Mouse (Mus musculus) heart, postnatal 0 days (tissue): ENCODE measurements around the gene 1700012B07Rik. TPM values are rescaled to one million over a fixed set of nuclear protein-coding genes. Genes with fewer than 3 reads are reported as not detected.

ENCODE experiments used
- ATAC-seq: fragments of 200-750 bp; cut with Nextera tagmentation; 2 replicates; pipeline ENCODE4 v1.8.0; 2017; ENCODE audit warnings: low read depth, moderate number of reproducible peaks, moderate library complexity; ENCODE audit not compliant: insufficient read depth
- DNase-seq: peaks from one replicate; pipeline ENCODE4 v3.0.0-alpha.2; 2016; ENCODE audit warnings: low spot score
- H3K27ac ChIP-seq: fragments of 300-500 bp; sonication (generic); 2 replicates; pipeline ENCODE4 v1.5.1; 2014; ENCODE audit warnings: low read depth, mild to moderate bottlenecking
- H3K27me3 ChIP-seq: fragments of 300-500 bp; sonication (generic); 2 replicates; pipeline ENCODE4 v1.6.1; 2014; ENCODE audit warnings: low read length, mixed read lengths; ENCODE audit not compliant: control insufficient read depth, insufficient read depth
- H3K36me3 ChIP-seq: fragments of 300-500 bp; sonication (generic); replicated peaks from 2 replicates; pipeline ENCODE4 v1.6.1; 2014; ENCODE audit warnings: low read length, mixed read lengths; ENCODE audit not compliant: control insufficient read depth, insufficient read depth
- H3K4me1 ChIP-seq: fragments of 300-500 bp; sonication (generic); 2 replicates; pipeline ENCODE4 v1.6.1; 2014; ENCODE audit warnings: antibody characterized with exemption; ENCODE audit not compliant: control insufficient read depth, insufficient read depth
- H3K4me2 ChIP-seq: fragments of 300-500 bp; sonication (generic); 2 replicates; pipeline ENCODE4 v1.6.1; 2014; ENCODE audit warnings: low read depth, mild to moderate bottlenecking, low read length, moderate library complexity
- H3K4me3 ChIP-seq: fragments of 300-500 bp; sonication (generic); 2 replicates; pipeline ENCODE4 v1.5.1; 2014; ENCODE audit warnings: low read depth, low read length
- H3K9ac ChIP-seq: fragments of 300-500 bp; sonication (generic); replicated peaks from 2 replicates; pipeline ENCODE4 v1.6.1; 2014; ENCODE audit warnings: low read depth, low read length, mixed read lengths
- H3K9me3 ChIP-seq: fragments of 300-500 bp; sonication (generic); replicated peaks from 2 replicates; pipeline ENCODE4 v1.6.1; 2016; ENCODE audit warnings: low read length; ENCODE audit not compliant: control insufficient read depth
- CTCF ChIP-seq: IDR thresholded peaks from 2 replicates; pipeline ENCODE4 v1.5.1; 2016; ENCODE audit warnings: antibody characterized with exemption, control low read depth, low read depth
- EP300 ChIP-seq: IDR thresholded peaks from 2 replicates; pipeline ENCODE4 v1.6.1; 2016; ENCODE audit warnings: antibody characterized with exemption, low read depth
- WGBS: fragments of 180-500 bp; shearing (Covaris S2); extraction: QIAGEN DNeasy Blood & Tissue Kit; methylation state at CpG from one replicate; pipeline ENCODE4 v1.1.7; 2014; 5-methylcytosine and 5-hydroxymethylcytosine counted together
- polyA plus RNA-seq: library from polyadenylated mRNA; unstranded; fragments of >200 nt; fragmentation: Nextera tagmentation; extraction: Ambion mirVana; gene quantifications from 2 replicates; pipeline ENCODE4 v1.2.1, GENCODE M21; 2015
- total RNA-seq: library from RNA; depleted of rRNA; stranded (reverse); fragments of >200 nt; gene quantifications from 2 replicates; pipeline ENCODE4 v1.2.3, GENCODE M21; 2014; ENCODE audit warnings: low replicate concordance

The 1700012B07Rik gene
- total and polyA plus RNA-seq, 2 experiments from 2014 or later = not detected

GRCm38 (mm10) chr11:109771381-109771780 lies 56.5 kb downstream of the 1700012B07Rik start:
- DNase-seq (no peak), ATAC-seq (no peak)
- no peaks in the 10 kb centered on the region for H3K4me1 ChIP-seq
- no peaks in the 10 kb centered on the region for H3K27me3 ChIP-seq
- no peaks in the 10 kb centered on the region for H3K36me3 ChIP-seq
- no peak overlapping the region for H3K9ac ChIP-seq
- no peaks in the 10 kb centered on the region for H3K9me3 ChIP-seq
- no peak overlapping the region for H3K4me2 ChIP-seq
- WGBS = 78% methylated on average over 1 of the region's 1 CpGs
- TF ChIP-seq EP300 (no peak), CTCF (no peak)
- no peak overlapping the region for H3K4me3 ChIP-seq
- no peak overlapping the region for H3K27ac ChIP-seq

DNA sequence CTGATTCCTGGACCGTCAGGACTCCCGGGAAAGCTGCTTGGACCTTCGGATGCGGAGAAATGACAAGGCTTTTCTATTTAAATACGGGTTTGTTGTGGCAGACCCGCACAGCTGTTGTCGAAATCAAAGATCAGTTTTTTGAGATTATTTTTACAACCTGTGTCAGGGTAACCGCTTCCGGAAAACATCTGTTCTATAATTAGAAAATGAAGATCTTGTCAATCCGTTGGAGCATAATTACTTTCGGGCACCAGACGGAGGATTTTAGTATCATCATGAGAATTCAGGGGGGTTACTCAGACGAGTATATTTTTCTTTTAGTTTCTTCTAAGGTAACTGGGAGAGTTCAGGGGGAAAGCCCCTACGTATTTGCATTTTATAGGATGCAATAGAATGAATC lies 57.7 kb downstream of the 1700012B07Rik start:
- H3K9ac ChIP-seq = no peak overlapping the region
- no peak for DNase-seq
- no peaks in the 10 kb centered on the region for H3K4me1 ChIP-seq
- ATAC-seq = no peak
- no peaks in the 10 kb centered on the region for H3K27me3 ChIP-seq
- no peak overlapping the region for H3K4me2 ChIP-seq
- H3K4me3 ChIP-seq = no peak overlapping the region
- H3K9me3 ChIP-seq = no peaks in the 10 kb centered on the region
- no peak overlapping the region for H3K27ac ChIP-seq
- TF ChIP-seq CTCF (no peak), EP300 (no peak)
- whole genome bisulfite sequencing = 75% methylated on average over 14 of the region's 14 CpGs
- H3K36me3 ChIP-seq = no peaks in the 10 kb centered on the region

DNA sequence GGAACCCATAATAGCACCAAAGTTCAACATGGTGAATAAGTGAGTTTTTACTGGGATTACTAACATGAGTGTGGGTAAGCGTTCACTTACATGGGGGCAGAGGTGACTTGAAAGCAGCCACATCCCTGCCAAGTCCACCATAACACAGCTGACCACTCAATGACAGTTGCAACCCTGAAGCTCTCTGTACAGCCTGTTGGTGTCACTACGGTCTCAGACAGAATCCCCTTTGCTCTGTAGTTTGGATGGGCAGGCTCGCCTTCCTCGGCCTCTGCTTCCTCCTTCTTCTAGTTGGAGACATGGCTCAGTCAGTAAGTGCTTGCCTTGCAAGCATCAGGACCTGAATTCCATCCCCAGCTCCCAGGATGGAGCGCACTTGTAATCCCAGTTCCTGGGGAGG lies 58.8 kb downstream of the 1700012B07Rik start:
- no peak for ATAC-seq

GRCm38 (mm10) chr11:109760063-109760462 lies 67.8 kb downstream of the 1700012B07Rik start:
- Histone ChIP-seq H3K27me3 (no peaks in the 10 kb centered on the region), H3K36me3 (no peaks in the 10 kb centered on the region), H3K9me3 (no peaks in the 10 kb centered on the region), H3K4me1 (no peaks in the 10 kb centered on the region), H3K27ac (no peak overlapping the region), H3K9ac (no peak overlapping the region), H3K4me2 (no peak overlapping the region), H3K4me3 (no peak overlapping the region)
- ATAC-seq (no peak), DNase-seq (no peak)
- WGBS = 71% methylated on average over 7 of the region's 7 CpGs
- no peak for TF ChIP-seq EP300
- no peak for TF ChIP-seq CTCF

More for the DNA sequence above, 58.8 kb downstream of the 1700012B07Rik start:
- Histone ChIP-seq H3K4me1 (no peaks in the 10 kb centered on the region), H3K27me3 (no peaks in the 10 kb centered on the region), H3K9ac (no peak overlapping the region), H3K4me3 (no peak overlapping the region), H3K36me3 (no peaks in the 10 kb centered on the region), H3K27ac (no peak overlapping the region), H3K9me3 (no peaks in the 10 kb centered on the region), H3K4me2 (no peak overlapping the region)
- 62% methylated on average over 5 of the region's 5 CpGs for WGBS
- TF ChIP-seq EP300 = no peak
- TF ChIP-seq CTCF = no peak
- DNase-seq = no peak

- no peak overlapping the region for H3K4me3 ChIP-seq
- H3K27ac ChIP-seq = no peak overlapping the region
- no peaks in the 10 kb centered on the region for H3K36me3 ChIP-seq
- no peak for ATAC-seq
- H3K4me2 ChIP-seq = no peak overlapping the region
- no peaks in the 10 kb centered on the region for H3K9me3 ChIP-seq
- WGBS = 83% methylated on average over 2 of the region's 2 CpGs
- no peaks in the 10 kb centered on the region for H3K4me1 ChIP-seq
- no peaks in the 10 kb centered on the region for H3K27me3 ChIP-seq
- no peak overlapping the region for H3K9ac ChIP-seq
- TF ChIP-seq CTCF (no peak), EP300 (no peak)
- DNase-seq = no peak
These were observed 69.1 kb downstream of the 1700012B07Rik start for GRCm38 (mm10) chr11:109758616-109759215.

DNA sequence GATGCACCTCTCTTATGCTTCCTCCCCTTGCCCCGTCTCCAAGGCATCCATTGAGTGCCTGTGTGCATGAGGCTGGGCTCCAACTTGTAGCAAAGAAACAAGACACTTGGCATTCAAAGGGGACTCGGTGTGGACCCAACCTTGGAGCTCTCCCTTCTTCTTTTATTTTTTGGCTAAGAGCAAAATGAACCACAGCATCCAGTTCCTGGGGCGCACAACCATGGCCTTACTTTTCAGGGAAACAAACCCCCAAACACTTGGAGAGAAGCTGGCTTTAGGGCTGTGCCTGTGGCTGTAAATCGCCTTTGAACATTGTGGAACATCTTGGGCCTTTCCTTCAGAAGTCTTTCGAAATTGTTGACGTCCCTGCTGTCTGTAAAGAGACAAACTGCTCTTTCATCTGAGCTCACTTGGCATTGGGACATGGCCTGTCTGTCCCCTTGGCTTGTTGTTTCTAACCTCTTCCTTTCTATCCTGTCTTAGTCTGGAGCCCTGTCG lies 73.7 kb downstream of the 1700012B07Rik start:
- H3K27me3 ChIP-seq = no peaks in the 10 kb centered on the region
- no peak overlapping the region for H3K4me3 ChIP-seq
- H3K36me3 ChIP-seq = no peaks in the 10 kb centered on the region
- H3K9me3 ChIP-seq = no peaks in the 10 kb centered on the region
- WGBS = 76% methylated on average over 7 of the region's 7 CpGs
- no peak overlapping the region for H3K9ac ChIP-seq
- DNase-seq (no peak), ATAC-seq (no peak)
- H3K4me2 ChIP-seq = no peak overlapping the region
- no peak overlapping the region for H3K27ac ChIP-seq
- TF ChIP-seq EP300 (no peak), CTCF (no peak)
- H3K4me1 ChIP-seq = no peaks in the 10 kb centered on the region
